Mouse (Mus musculus): ENCODE measurements around the gene Ybx2.

Ybx2 gene

GRCm38 (mm10) chr11:69956218-69956617 is 20.6 kb downstream of the Ybx2 start:
- no peak for DNase-seq (ENCODE audit: extremely low spot score, low read depth, low spot score)

- DNase-seq (ENCODE audit: extremely low spot score, low read depth, low spot score): no peak
Measured at GRCm38 (mm10) chr11:69960616-69961015, 25.0 kb downstream of the Ybx2 start.

GRCm38 (mm10) chr11:69961841-69962240 is 26.2 kb downstream of the Ybx2 start:
- no peak for DNase-seq (ENCODE audit: extremely low spot score, low read depth, low spot score)

- no peak for DNase-seq (ENCODE audit: extremely low spot score, low read depth, low spot score)
Measured at GRCm38 (mm10) chr11:69964650-69965270, 29.2 kb downstream of the Ybx2 start, which contains the start of gene Cldn7. Cldn7 (plus strand) TSS chr11:69964779.

GRCm38 (mm10) chr11:69965271-69966005 is 29.8 kb downstream of the Ybx2 start:
- DNase-seq (ENCODE audit: extremely low spot score, low read depth, low spot score): no peak

GRCm38 (mm10) chr11:69966006-69966859 is 30.6 kb downstream of the Ybx2 start:
- no peak for DNase-seq (ENCODE audit: extremely low spot score, low read depth, low spot score)

- DNase-seq (ENCODE audit: extremely low spot score, low read depth, low spot score): no peak
Measured at GRCm38 (mm10) chr11:69966860-69967517, 31.4 kb downstream of the Ybx2 start.

- no peak for DNase-seq (ENCODE audit: extremely low spot score, low read depth, low spot score)
Measured at GRCm38 (mm10) chr11:69968793-69969192, 33.2 kb downstream of the Ybx2 start.

GRCm38 (mm10) chr11:69970222-69970621 is 34.6 kb downstream of the Ybx2 start:
- DNase-seq (ENCODE audit: extremely low spot score, low read depth, low spot score): no peak

- DNase-seq (ENCODE audit: extremely low spot score, low read depth, low spot score): no peak
Measured at GRCm38 (mm10) chr11:69970775-69971174, 35.2 kb downstream of the Ybx2 start.

- no peak for DNase-seq (ENCODE audit: extremely low spot score, low read depth, low spot score)
Measured at GRCm38 (mm10) chr11:69974907-69975306, 39.3 kb downstream of the Ybx2 start.

GRCm38 (mm10) chr11:69976271-69976670 is 40.7 kb downstream of the Ybx2 start:
- no peak for DNase-seq (ENCODE audit: extremely low spot score, low read depth, low spot score)

- no peak for DNase-seq (ENCODE audit: extremely low spot score, low read depth, low spot score)
Measured at GRCm38 (mm10) chr11:69979827-69980195, 44.2 kb downstream of the Ybx2 start.

GRCm38 (mm10) chr11:69980196-69981140 is 44.9 kb downstream of the Ybx2 start:
- peak; percentile 99 for DNase-seq (ENCODE audit: extremely low spot score, low read depth, low spot score)

GRCm38 (mm10) chr11:69981141-69981762 is 45.7 kb downstream of the Ybx2 start, which contains the start of gene Ctdnep1:
Ctdnep1 (plus strand) TSS chr11:69981156.
- no peak for DNase-seq (ENCODE audit: extremely low spot score, low read depth, low spot score)

- DNase-seq (ENCODE audit: extremely low spot score, low read depth, low spot score): no peak
Measured at GRCm38 (mm10) chr11:69982225-69982624, 46.6 kb downstream of the Ybx2 start, which contains the start of gene Elp5. Elp5 (minus strand) TSS chr11:69982517.

GRCm38 (mm10) chr11:69982877-69983276 is 47.3 kb downstream of the Ybx2 start:
- DNase-seq (ENCODE audit: extremely low spot score, low read depth, low spot score): no peak

- no peak for DNase-seq (ENCODE audit: extremely low spot score, low read depth, low spot score)
Measured at GRCm38 (mm10) chr11:69983377-69983776, 47.8 kb downstream of the Ybx2 start.

GRCm38 (mm10) chr11:69984431-69984830 is 48.8 kb downstream of the Ybx2 start:
- DNase-seq (ENCODE audit: extremely low spot score, low read depth, low spot score): no peak
